Mouse (Mus musculus): Measurements from ENCODE around the gene Tpcn2.

GRCm38 (mm10) chr7:145291847-145292246, 8.0 kb upstream of the Tpcn2 start:
- TF ChIP-seq CTCF (IDR thresholded peaks at IDR 0.05; ENCODE audit: low read depth), result no peak
- no peak for TF ChIP-seq EP300 (IDR thresholded peaks at IDR 0.05; ENCODE audit: low read depth)

All from liver, postnatal 0 days (tissue).